In genomic region chr10:29206730-29207129, GRCm38 (mm10) we compare ENCODE assay signal across 9 mouse cellular contexts. TPM values are rescaled to one million over a fixed set of nuclear protein-coding genes. Genes with fewer than 3 reads are reported as not detected.
DNase-seq lines count a peak whose midpoint lies in the region; ATAC-seq and TF ChIP-seq lines count a peak whose summit lies in the region.
"Had no signal": no experiment of that assay in that cellular context is flagged by ENCODE, and none has a peak within 500 bp of the region (broad histone marks: within the 10 kb centered on the region; RNA-seq: fewer than 3 reads in every experiment).

No protein-coding gene starts in this region.

- ATAC-seq in forebrain, embryonic 13.5 days = peak; percentile 54; the same call in 1 of the 2 replicates
- no peak for ATAC-seq in forebrain, embryonic 12.5 days (ENCODE audit: low FRiP score)
- no peak for ATAC-seq in neural tube, embryonic 11.5 days (ENCODE audit: insufficient read depth, low FRiP score, low TSS enrichment)
- 0 out of 2 replicates have a peak, but pooled peaks have one; percentile 37 for ATAC-seq in embryonic facial prominence, embryonic 13.5 days (ENCODE audit: insufficient number of reproducible peaks, insufficient read depth, low FRiP score, low TSS enrichment, low read depth)
- ATAC-seq in limb, embryonic 14.5 days (ENCODE audit: low FRiP score, low read depth) = peak; percentile 44; the same call in 1 of the 2 replicates

- H3K4me1 ChIP-seq in forebrain, embryonic 13.5 days = peaks cover 13% of the 10 kb centered on the region
- H3K4me1 ChIP-seq in forebrain, embryonic 12.5 days = peaks cover 12% of the 10 kb centered on the region
- H3K4me1 ChIP-seq in neural tube, embryonic 11.5 days (ENCODE audit: control insufficient read depth, insufficient read depth, low read length) = peaks cover under 1% of the 10 kb centered on the region; the same call in 1 of the 2 replicates
- 0 out of 2 replicates have a peak, but pooled peaks cover 5% of the 10 kb centered on the region for H3K4me1 ChIP-seq in embryonic facial prominence, embryonic 13.5 days
- H3K4me1 ChIP-seq in limb, embryonic 14.5 days (ENCODE audit: control insufficient read depth, insufficient read depth, low read length) = no peaks in the 10 kb centered on the region; the same call in 1 of the 2 replicates

- no peak overlapping the region for H3K4me2 ChIP-seq in forebrain, embryonic 13.5 days
- H3K4me2 ChIP-seq in forebrain, embryonic 12.5 days = no peak overlapping the region
- no peak overlapping the region for H3K4me2 ChIP-seq in neural tube, embryonic 11.5 days (ENCODE audit: low read depth)
- H3K4me2 ChIP-seq in embryonic facial prominence, embryonic 13.5 days = no peak overlapping the region
- H3K4me2 ChIP-seq in limb, embryonic 14.5 days (replicated peaks; ENCODE audit: low read depth, low read length, severe bottlenecking) = no peak overlapping the region

- peak; percentile 32 for DNase-seq in neural tube, embryonic 11.5 days (ENCODE audit: low spot score)
- no peak for DNase-seq in neural tube, embryonic 10.5 days (ENCODE audit: extremely low spot score, low spot score)
- DNase-seq in limb, embryonic 14.5 days (ENCODE audit: low spot score) = peak; percentile 63
- DNase-seq in skeletal muscle tissue, adult 2 months (ENCODE audit: low read depth, low spot score) = peak; percentile 41
- DNase-seq in thymus, postnatal 10 days (ENCODE audit: low spot score in 2 of 2) = no peak

- H3K9ac ChIP-seq in forebrain, embryonic 13.5 days = no peak overlapping the region
- no peak overlapping the region for H3K9ac ChIP-seq in forebrain, embryonic 12.5 days
- H3K9ac ChIP-seq in neural tube, embryonic 11.5 days (ENCODE audit: low read length) = no peak overlapping the region
- no peak overlapping the region for H3K9ac ChIP-seq in embryonic facial prominence, embryonic 13.5 days
- H3K9ac ChIP-seq in limb, embryonic 14.5 days (ENCODE audit: low read depth, low read length, severe bottlenecking) = no peak overlapping the region

- no peak overlapping the region for H3K4me3 ChIP-seq in forebrain, embryonic 13.5 days
- no peak overlapping the region for H3K4me3 ChIP-seq in forebrain, embryonic 12.5 days (replicated peaks)
- H3K4me3 ChIP-seq in neural tube, embryonic 11.5 days (ENCODE audit: low read depth, low read length) = no peak overlapping the region
- no peak overlapping the region for H3K4me3 ChIP-seq in embryonic facial prominence, embryonic 13.5 days
- H3K4me3 ChIP-seq in limb, embryonic 14.5 days (replicated peaks; ENCODE audit: low read length) = no peak overlapping the region

- H3K9me3 ChIP-seq in forebrain, embryonic 13.5 days (replicated peaks) = no peaks in the 10 kb centered on the region
- no peaks in the 10 kb centered on the region for H3K9me3 ChIP-seq in forebrain, embryonic 12.5 days
- no peaks in the 10 kb centered on the region for H3K9me3 ChIP-seq in neural tube, embryonic 11.5 days (ENCODE audit: control insufficient read depth, low read length)
- no peaks in the 10 kb centered on the region for H3K9me3 ChIP-seq in embryonic facial prominence, embryonic 13.5 days
- no peaks in the 10 kb centered on the region for H3K9me3 ChIP-seq in limb, embryonic 14.5 days (ENCODE audit: control insufficient read depth, low read length)

- peaks cover 12% of the 10 kb centered on the region; the same call in 1 of the 2 replicates for H3K36me3 ChIP-seq in forebrain, embryonic 13.5 days (ENCODE audit: poor library complexity, severe bottlenecking)
- peaks cover 3% of the 10 kb centered on the region; the same call in 1 of the 2 replicates for H3K36me3 ChIP-seq in forebrain, embryonic 12.5 days (replicated peaks)
- no peaks in the 10 kb centered on the region for H3K36me3 ChIP-seq in neural tube, embryonic 11.5 days (ENCODE audit: control insufficient read depth, insufficient read depth, low read length)
- no peaks in the 10 kb centered on the region for H3K36me3 ChIP-seq in embryonic facial prominence, embryonic 13.5 days
- no peaks in the 10 kb centered on the region for H3K36me3 ChIP-seq in limb, embryonic 14.5 days (ENCODE audit: control insufficient read depth, insufficient read depth, low read length)

- no peak overlapping the region for H3K27ac ChIP-seq in forebrain, embryonic 13.5 days
- H3K27ac ChIP-seq in forebrain, embryonic 12.5 days = no peak overlapping the region
- H3K27ac ChIP-seq in neural tube, embryonic 11.5 days (ENCODE audit: low read depth, low read length) = no peak overlapping the region
- H3K27ac ChIP-seq in embryonic facial prominence, embryonic 13.5 days = no peak overlapping the region
- H3K27ac ChIP-seq in limb, embryonic 14.5 days (replicated peaks; ENCODE audit: low read depth, low read length) = no peak overlapping the region

- no peaks in the 10 kb centered on the region for H3K27me3 ChIP-seq in forebrain, embryonic 13.5 days
- no peaks in the 10 kb centered on the region for H3K27me3 ChIP-seq in forebrain, embryonic 12.5 days
- H3K27me3 ChIP-seq in neural tube, embryonic 11.5 days (ENCODE audit: control insufficient read depth, insufficient read depth, low read length) = no peaks in the 10 kb centered on the region
- H3K27me3 ChIP-seq in embryonic facial prominence, embryonic 13.5 days = no peaks in the 10 kb centered on the region
- no peaks in the 10 kb centered on the region for H3K27me3 ChIP-seq in limb, embryonic 14.5 days (ENCODE audit: control insufficient read depth, insufficient read depth, low read length)

- no peak for TF ChIP-seq POLR2A in limb, embryonic 14.5 days (IDR thresholded peaks at IDR 0.05; ENCODE audit: borderline replicate concordance, extremely low read depth, insufficient read depth, insufficient read length)

RNA-seq across cellular contexts. Expression of gene 9330159F19Rik, which starts 4.7 kb away (rescaled TPM):
- polyA plus RNA-seq in forebrain, embryonic 13.5 days (2015; fragmentation: Nextera tagmentation; extraction: Ambion mirVana) = 22.8 and 23.1 TPM in 2 replicates
- 14.8 and 15.4 TPM in 2 replicates for polyA plus RNA-seq in forebrain, embryonic 12.5 days (2016; fragmentation: Nextera tagmentation; extraction: Ambion mirVana)
- polyA plus RNA-seq in neural tube, embryonic 11.5 days (2014; fragmentation: Nextera tagmentation; extraction: Ambion mirVana) = 8.3 and 8.7 TPM in 2 replicates
- polyA plus RNA-seq in embryonic facial prominence, embryonic 13.5 days (2015; fragmentation: Nextera tagmentation; extraction: Ambion mirVana) = 0.89 and 1.1 TPM in 2 replicates
- polyA plus RNA-seq in limb, embryonic 14.5 days (2012; rRNA removed) = 0.83 and 1.2 TPM in 2 replicates
- 0.65 and 1.5 TPM in 2 replicates for polyA plus RNA-seq in limb, embryonic 14.5 days (2014; fragmentation: Nextera tagmentation; extraction: Ambion mirVana)

RNA-seq across cellular contexts. Expression of gene Gm49353, which starts 8.0 kb away (rescaled TPM):
- polyA plus RNA-seq in forebrain, embryonic 13.5 days (2015; fragmentation: Nextera tagmentation; extraction: Ambion mirVana) = 13.0 and 19.1 TPM in 2 replicates
- polyA plus RNA-seq in forebrain, embryonic 12.5 days (2016; fragmentation: Nextera tagmentation; extraction: Ambion mirVana) = 7.6 and 8.5 TPM in 2 replicates
- 2.5 and 5.1 TPM in 2 replicates for polyA plus RNA-seq in neural tube, embryonic 11.5 days (2014; fragmentation: Nextera tagmentation; extraction: Ambion mirVana)
- 0.98 and 2.1 TPM in 2 replicates for polyA plus RNA-seq in embryonic facial prominence, embryonic 13.5 days (2015; fragmentation: Nextera tagmentation; extraction: Ambion mirVana)
- polyA plus RNA-seq in limb, embryonic 14.5 days (2012; rRNA removed) = not detected in 2 replicates
- not detected in 2 replicates for polyA plus RNA-seq in limb, embryonic 14.5 days (2014; fragmentation: Nextera tagmentation; extraction: Ambion mirVana)
- polyA plus RNA-seq: heart, embryonic 16.5 days had no signal

Comparison
In these comparisons a context has a peak if more than half of its experiments do, and no peak if none do; other contexts are left out.
1. ATAC-seq: peak in forebrain, embryonic 13.5 days (single experiment), embryonic facial prominence, embryonic 13.5 days (single experiment) and limb, embryonic 14.5 days (single experiment); none in forebrain, embryonic 12.5 days (single experiment) and neural tube, embryonic 11.5 days (single experiment).
2. DNase-seq: peak in neural tube, embryonic 11.5 days (single experiment), limb, embryonic 14.5 days (single experiment) and skeletal muscle tissue, adult 2 months (single experiment); none in neural tube, embryonic 10.5 days (single experiment) and thymus, postnatal 10 days (0 of 2).